Mouse (Mus musculus) small intestine, adult 2 months (tissue): ENCODE results near the gene Scgb1a1. TPM values are rescaled to one million over a fixed set of nuclear protein-coding genes. Genes with fewer than 3 reads are reported as not detected.

Experiments used
- H3K27ac ChIP-seq: fragments of 200-500 bp; 2 replicates; pipeline ENCODE4 v1.5.1; 2012; ENCODE audit warnings: low read depth, low read length, control low read depth, inconsistent platforms; ENCODE audit not compliant: insufficient read depth
- H3K27me3 ChIP-seq: fragments of 200-500 bp; 2 replicates; pipeline ENCODE4 v1.6.1; 2012; ENCODE audit warnings: mild to moderate bottlenecking, moderate library complexity, low read length, inconsistent platforms; ENCODE audit not compliant: control insufficient read depth, insufficient read depth
- H3K36me3 ChIP-seq: fragments of 200-500 bp; 2 replicates; pipeline ENCODE4 v1.6.1; 2012; ENCODE audit warnings: mild to moderate bottlenecking, low read length, control low read depth, inconsistent platforms; ENCODE audit not compliant: control insufficient read depth, insufficient read depth
- H3K4me1 ChIP-seq: fragments of 200-500 bp; 2 replicates; pipeline ENCODE4 v1.6.1; 2012; ENCODE audit warnings: low read length, inconsistent platforms, mixed read lengths; ENCODE audit not compliant: control insufficient read depth, insufficient read depth, insufficient read length
- H3K4me3 ChIP-seq: fragments of 200-500 bp; 2 replicates; pipeline ENCODE4 v1.5.1; 2012; ENCODE audit warnings: low read depth, mild to moderate bottlenecking, control low read depth, inconsistent platforms, low read length, moderate library complexity
- CTCF ChIP-seq: fragments of 200-500 bp; IDR thresholded peaks from 2 replicates; pipeline ENCODE4 v1.5.1; 2012; ENCODE audit warnings: low read depth, mild to moderate bottlenecking, control low read depth, inconsistent platforms, low read length, moderate library complexity, mixed read lengths; ENCODE audit not compliant: insufficient replicate concordance, insufficient read length; ENCODE audit errors: extremely low read depth
- POLR2A ChIP-seq: fragments of 200-500 bp; IDR thresholded peaks from 2 replicates; pipeline ENCODE4 v1.6.1; 2012; ENCODE audit warnings: low read depth, mild to moderate bottlenecking, control low read depth, inconsistent platforms, low read length, moderate library complexity
- WGBS: fragments of 180-500 bp; shearing (Covaris S2); methylation state at CpG from one replicate; pipeline ENCODE4 v1.1.7; 2018; 5-methylcytosine and 5-hydroxymethylcytosine counted together
- polyA plus RNA-seq: library from polyadenylated mRNA; depleted of rRNA; stranded (reverse); fragments of >200 nt; gene quantifications from 2 replicates; pipeline ENCODE4 v1.2.3, GENCODE M21; 2012

The Scgb1a1 gene
- polyA plus RNA-seq, 1 experiment = 3.7 TPM

GRCm38 (mm10) chr19:9073776-9074411, 13.9 kb downstream of the Scgb1a1 start:
- no peak for TF ChIP-seq CTCF
- TF ChIP-seq POLR2A = no peak
- Histone ChIP-seq H3K27ac (no peak overlapping the region), H3K27me3 (no peaks in the 10 kb centered on the region), H3K36me3 (no peaks in the 10 kb centered on the region), H3K4me3 (no peak overlapping the region), H3K4me1 (peaks cover 19% of the 10 kb centered on the region)
- 72% methylated on average over 12 of the region's 12 CpGs for WGBS

- no peak for TF ChIP-seq POLR2A
- no peak for TF ChIP-seq CTCF
- peaks cover 16% of the 10 kb centered on the region for H3K4me1 ChIP-seq
Measured at GRCm38 (mm10) chr19:9072157-9072530, 15.6 kb downstream of the Scgb1a1 start.

GRCm38 (mm10) chr19:9071456-9072156, 16.2 kb downstream of the Scgb1a1 start:
- TF ChIP-seq CTCF (no peak), POLR2A (no peak)
- 45% methylated on average over 7 of the region's 7 CpGs for WGBS

More at GRCm38 (mm10) chr19:9072157-9072530, 15.6 kb downstream of the Scgb1a1 start:
- H3K4me3 ChIP-seq = no peak overlapping the region
- no peaks in the 10 kb centered on the region for H3K27me3 ChIP-seq
- WGBS = 75% methylated on average over 2 of the region's 2 CpGs
- H3K36me3 ChIP-seq = no peaks in the 10 kb centered on the region
- H3K27ac ChIP-seq = peak overlapping the region; percentile 47; the same call in 1 of the 2 replicates

GRCm38 (mm10) chr19:9070316-9070715, 17.4 kb downstream of the Scgb1a1 start:
- 66% methylated on average over 2 of the region's 2 CpGs for WGBS
- H3K4me3 ChIP-seq = no peak overlapping the region
- no peaks in the 10 kb centered on the region for H3K36me3 ChIP-seq
- peaks cover 20% of the 10 kb centered on the region for H3K4me1 ChIP-seq
- peak overlapping the region; percentile 33; the same call in 1 of the 2 replicates for H3K27ac ChIP-seq
- no peaks in the 10 kb centered on the region for H3K27me3 ChIP-seq
- TF ChIP-seq CTCF = no peak
- TF ChIP-seq POLR2A = no peak

More at GRCm38 (mm10) chr19:9071456-9072156, 16.2 kb downstream of the Scgb1a1 start:
- peak overlapping the region; percentile 47 for H3K27ac ChIP-seq
- no peaks in the 10 kb centered on the region for H3K27me3 ChIP-seq
- H3K4me1 ChIP-seq = peaks cover 16% of the 10 kb centered on the region
- no peak overlapping the region for H3K4me3 ChIP-seq
- H3K36me3 ChIP-seq = no peaks in the 10 kb centered on the region

- Histone ChIP-seq H3K4me1 (peaks cover 24% of the 10 kb centered on the region), H3K27ac (peak overlapping the region; percentile 33)
- TF ChIP-seq CTCF (no peak), POLR2A (no peak)
Measured at GRCm38 (mm10) chr19:9069687-9070307, 18.0 kb downstream of the Scgb1a1 start.

GRCm38 (mm10) chr19:9067292-9067691, 20.5 kb downstream of the Scgb1a1 start:
- H3K36me3 ChIP-seq = no peaks in the 10 kb centered on the region
- H3K27me3 ChIP-seq = no peaks in the 10 kb centered on the region
- no peak overlapping the region for H3K27ac ChIP-seq
- 78% methylated on average over 5 of the region's 5 CpGs for WGBS
- peaks cover 24% of the 10 kb centered on the region for H3K4me1 ChIP-seq
- TF ChIP-seq CTCF (no peak), POLR2A (no peak)
- no peak overlapping the region for H3K4me3 ChIP-seq

More at GRCm38 (mm10) chr19:9069687-9070307, 18.0 kb downstream of the Scgb1a1 start:
- no peaks in the 10 kb centered on the region for H3K27me3 ChIP-seq
- H3K36me3 ChIP-seq = no peaks in the 10 kb centered on the region
- H3K4me3 ChIP-seq = no peak overlapping the region
- 55% methylated on average over 8 of the region's 8 CpGs for WGBS
